Mouse (Mus musculus) heart, postnatal 0 days (tissue): ENCODE data around the gene Maml2. TPM values are rescaled to one million over a fixed set of nuclear protein-coding genes. Genes with fewer than 3 reads are reported as not detected.

ENCODE experiments used
- ATAC-seq: fragments of 200-750 bp; cut with Nextera tagmentation; 2 replicates; pipeline ENCODE4 v1.8.0; 2017; ENCODE audit warnings: low read depth, moderate number of reproducible peaks, moderate library complexity; ENCODE audit not compliant: insufficient read depth
- DNase-seq: peaks from one replicate; pipeline ENCODE4 v3.0.0-alpha.2; 2016; ENCODE audit warnings: low spot score
- H3K27ac ChIP-seq: fragments of 300-500 bp; sonication (generic); 2 replicates; pipeline ENCODE4 v1.5.1; 2014; ENCODE audit warnings: low read depth, mild to moderate bottlenecking
- H3K27me3 ChIP-seq: fragments of 300-500 bp; sonication (generic); 2 replicates; pipeline ENCODE4 v1.6.1; 2014; ENCODE audit warnings: low read length, mixed read lengths; ENCODE audit not compliant: control insufficient read depth, insufficient read depth
- H3K36me3 ChIP-seq: fragments of 300-500 bp; sonication (generic); replicated peaks from 2 replicates; pipeline ENCODE4 v1.6.1; 2014; ENCODE audit warnings: low read length, mixed read lengths; ENCODE audit not compliant: control insufficient read depth, insufficient read depth
- H3K4me1 ChIP-seq: fragments of 300-500 bp; sonication (generic); 2 replicates; pipeline ENCODE4 v1.6.1; 2014; ENCODE audit warnings: antibody characterized with exemption; ENCODE audit not compliant: control insufficient read depth, insufficient read depth
- H3K4me2 ChIP-seq: fragments of 300-500 bp; sonication (generic); 2 replicates; pipeline ENCODE4 v1.6.1; 2014; ENCODE audit warnings: low read depth, mild to moderate bottlenecking, low read length, moderate library complexity
- H3K4me3 ChIP-seq: fragments of 300-500 bp; sonication (generic); 2 replicates; pipeline ENCODE4 v1.5.1; 2014; ENCODE audit warnings: low read depth, low read length
- H3K9ac ChIP-seq: fragments of 300-500 bp; sonication (generic); replicated peaks from 2 replicates; pipeline ENCODE4 v1.6.1; 2014; ENCODE audit warnings: low read depth, low read length, mixed read lengths
- H3K9me3 ChIP-seq: fragments of 300-500 bp; sonication (generic); replicated peaks from 2 replicates; pipeline ENCODE4 v1.6.1; 2016; ENCODE audit warnings: low read length; ENCODE audit not compliant: control insufficient read depth
- CTCF ChIP-seq: IDR thresholded peaks from 2 replicates; pipeline ENCODE4 v1.5.1; 2016; ENCODE audit warnings: antibody characterized with exemption, control low read depth, low read depth
- EP300 ChIP-seq: IDR thresholded peaks from 2 replicates; pipeline ENCODE4 v1.6.1; 2016; ENCODE audit warnings: antibody characterized with exemption, low read depth
- WGBS: fragments of 180-500 bp; shearing (Covaris S2); extraction: QIAGEN DNeasy Blood & Tissue Kit; methylation state at CpG from one replicate; pipeline ENCODE4 v1.1.7; 2014; 5-methylcytosine and 5-hydroxymethylcytosine counted together
- polyA plus RNA-seq: library from polyadenylated mRNA; unstranded; fragments of >200 nt; fragmentation: Nextera tagmentation; extraction: Ambion mirVana; gene quantifications from 2 replicates; pipeline ENCODE4 v1.2.1, GENCODE M21; 2015
- total RNA-seq: library from RNA; depleted of rRNA; stranded (reverse); fragments of >200 nt; gene quantifications from 2 replicates; pipeline ENCODE4 v1.2.3, GENCODE M21; 2014; ENCODE audit warnings: low replicate concordance

Gene Maml2
- total and polyA plus RNA-seq, 2 experiments from 2014 or later = 6.0 to 7.0 TPM

GRCm38 (mm10) chr9:13442012-13442735 lies 144.4 kb downstream of the Maml2 start:
- H3K4me2 ChIP-seq = peak overlapping the region; percentile 14
- peak overlapping the region; percentile 43 for H3K27ac ChIP-seq
- H3K27me3 ChIP-seq = no peaks in the 10 kb centered on the region
- no peak for DNase-seq
- WGBS = 29% methylated on average over 13 of the region's 13 CpGs
- no peaks in the 10 kb centered on the region for H3K36me3 ChIP-seq
- no peaks in the 10 kb centered on the region for H3K9me3 ChIP-seq
- peaks cover 11% of the 10 kb centered on the region; the same call in 1 of the 2 replicates for H3K4me1 ChIP-seq
- no peak overlapping the region for H3K9ac ChIP-seq
- peak; percentile 44; the same call in 1 of the 2 replicates for ATAC-seq
- TF ChIP-seq CTCF (no peak), EP300 (no peak)
- no peak overlapping the region for H3K4me3 ChIP-seq

- 50% methylated on average over 1 of the region's 1 CpGs for WGBS
- Histone ChIP-seq H3K9ac (no peak overlapping the region), H3K27me3 (no peaks in the 10 kb centered on the region), H3K4me2 (no peak overlapping the region), H3K27ac (no peak overlapping the region), H3K36me3 (no peaks in the 10 kb centered on the region), H3K9me3 (no peaks in the 10 kb centered on the region), H3K4me3 (no peak overlapping the region), H3K4me1 (peaks cover 11% of the 10 kb centered on the region; the same call in 1 of the 2 replicates)
- ATAC-seq (0 out of 2 replicates have a peak, but pooled peaks have one; percentile 60), DNase-seq (peak; percentile 65)
- no peak for TF ChIP-seq CTCF
- no peak for TF ChIP-seq EP300
Measured at GRCm38 (mm10) chr9:13443484-13444211, 145.9 kb downstream of the Maml2 start.

- Histone ChIP-seq H3K36me3 (no peaks in the 10 kb centered on the region), H3K4me1 (peaks cover 14% of the 10 kb centered on the region; the same call in 1 of the 2 replicates), H3K9ac (no peak overlapping the region), H3K27ac (no peak overlapping the region), H3K4me2 (no peak overlapping the region), H3K27me3 (no peaks in the 10 kb centered on the region), H3K4me3 (no peak overlapping the region), H3K9me3 (no peaks in the 10 kb centered on the region)
- DNase-seq = no peak
- TF ChIP-seq CTCF (no peak), EP300 (no peak)
- no peak for ATAC-seq
- 93% methylated on average over 1 of the region's 1 CpGs for WGBS
Measured at GRCm38 (mm10) chr9:13446236-13446635, 148.5 kb downstream of the Maml2 start.

- TF ChIP-seq EP300 = no peak
- no peak for TF ChIP-seq CTCF
- DNase-seq (no peak), ATAC-seq (no peak)
- Histone ChIP-seq H3K4me1 (peaks cover 13% of the 10 kb centered on the region; the same call in 1 of the 2 replicates), H3K36me3 (no peaks in the 10 kb centered on the region), H3K9ac (no peak within 1 kb of the TSS), H3K9me3 (no peaks in the 10 kb centered on the region), H3K4me2 (no peak within 1 kb of the TSS), H3K27me3 (no peaks in the 10 kb centered on the region), H3K4me3 (no peak within 1 kb of the TSS), H3K27ac (no peak within 1 kb of the TSS; the same call in 1 of the 2 replicates)
- 56% methylated on average over 4 of the region's 4 CpGs for WGBS
Measured at GRCm38 (mm10) chr9:13446703-13447285, 149.0 kb downstream of the Maml2 start, which contains the start of gene Gm17571. TSS of gene Gm17571 (minus strand) at chr9:13446753.

- no peak for ATAC-seq
- Histone ChIP-seq H3K27me3 (no peaks in the 10 kb centered on the region), H3K4me1 (0 out of 2 replicates have a peak, but pooled peaks cover 4% of the 10 kb centered on the region), H3K9me3 (no peaks in the 10 kb centered on the region), H3K27ac (no peak overlapping the region), H3K9ac (no peak overlapping the region), H3K36me3 (no peaks in the 10 kb centered on the region), H3K4me2 (no peak overlapping the region), H3K4me3 (no peak overlapping the region)
- WGBS = 88% methylated on average over 3 of the region's 3 CpGs
- DNase-seq = no peak
- no peak for TF ChIP-seq EP300
- no peak for TF ChIP-seq CTCF
Measured at GRCm38 (mm10) chr9:13448716-13449115, 151.0 kb downstream of the Maml2 start.
